Comparison of ENCODE assay signal across 8 mouse cellular contexts in genomic region chr14:17660329-17661099, GRCm38 (mm10). TPM values are rescaled to one million over a fixed set of nuclear protein-coding genes. Genes with fewer than 3 reads are reported as not detected.
DNase-seq lines count a peak whose midpoint lies in the region; ATAC-seq and TF ChIP-seq lines count a peak whose summit lies in the region.

No protein-coding gene starts in this region.

- H3K36me3 ChIP-seq in erythroblast, embryonic 14.5 days (ENCODE audit: control insufficient read depth) = no peaks in the 10 kb centered on the region
- no peaks in the 10 kb centered on the region for H3K36me3 ChIP-seq in forebrain, embryonic 13.5 days (ENCODE audit: poor library complexity, severe bottlenecking)
- H3K36me3 ChIP-seq in heart, postnatal 0 days (replicated peaks; ENCODE audit: control insufficient read depth, insufficient read depth, low read length) = no peaks in the 10 kb centered on the region
- no peaks in the 10 kb centered on the region for H3K36me3 ChIP-seq in liver, embryonic 13.5 days
- no peaks in the 10 kb centered on the region for H3K36me3 ChIP-seq in stomach, embryonic 14.5 days (ENCODE audit: control insufficient read depth, insufficient read depth, low read length)

- peak overlapping the region; percentile 67 for H3K9ac ChIP-seq in forebrain, embryonic 13.5 days
- H3K9ac ChIP-seq in heart, postnatal 0 days (replicated peaks; ENCODE audit: low read depth, low read length) = peak overlapping the region; percentile 44
- peak overlapping the region; percentile 57 for H3K9ac ChIP-seq in liver, embryonic 13.5 days
- peak overlapping the region; percentile 22; the same call in 1 of the 2 replicates for H3K9ac ChIP-seq in stomach, embryonic 14.5 days (replicated peaks; ENCODE audit: low read depth, low read length)

- H3K27me3 ChIP-seq in erythroblast, embryonic 14.5 days (ENCODE audit: control insufficient read depth) = peaks cover 46% of the 10 kb centered on the region
- peaks cover 22% of the 10 kb centered on the region for H3K27me3 ChIP-seq in forebrain, embryonic 13.5 days
- H3K27me3 ChIP-seq in heart, postnatal 0 days (ENCODE audit: control insufficient read depth, insufficient read depth, low read length) = peaks cover 23% of the 10 kb centered on the region
- peaks cover 51% of the 10 kb centered on the region for H3K27me3 ChIP-seq in liver, embryonic 13.5 days
- H3K27me3 ChIP-seq in stomach, embryonic 14.5 days (ENCODE audit: control insufficient read depth, insufficient read depth, low read length) = 0 out of 2 replicates have a peak, but pooled peaks cover 7% of the 10 kb centered on the region

- H3K4me3 ChIP-seq in erythroblast, embryonic 14.5 days (replicated peaks) = peak overlapping the region; percentile 56
- peak overlapping the region; percentile 72 for H3K4me3 ChIP-seq in forebrain, embryonic 13.5 days
- peak overlapping the region; percentile 68 for H3K4me3 ChIP-seq in heart, postnatal 0 days (ENCODE audit: low read depth, low read length)
- peak overlapping the region; percentile 57 for H3K4me3 ChIP-seq in liver, embryonic 13.5 days (replicated peaks)
- H3K4me3 ChIP-seq in stomach, embryonic 14.5 days (ENCODE audit: low read depth, low read length) = peak overlapping the region; percentile 58

- H3K4me2 ChIP-seq in forebrain, embryonic 13.5 days = peak overlapping the region; percentile 99
- peak overlapping the region; percentile 86 for H3K4me2 ChIP-seq in heart, postnatal 0 days (ENCODE audit: low read depth, low read length)
- H3K4me2 ChIP-seq in liver, embryonic 13.5 days = peak overlapping the region; percentile 69
- peak overlapping the region; percentile 95 for H3K4me2 ChIP-seq in stomach, embryonic 14.5 days (replicated peaks; ENCODE audit: low read depth, low read length)

- no peak overlapping the region for H3K27ac ChIP-seq in forebrain, embryonic 13.5 days
- 0 out of 2 replicates have a peak overlapping the region, but pooled peaks have one; percentile 8 for H3K27ac ChIP-seq in heart, postnatal 0 days (ENCODE audit: low read depth)
- peak overlapping the region; percentile 5; the same call in 1 of the 2 replicates for H3K27ac ChIP-seq in liver, embryonic 13.5 days
- H3K27ac ChIP-seq in stomach, embryonic 14.5 days (ENCODE audit: low read length) = no peak overlapping the region

- no peak for TF ChIP-seq EP300 in heart, postnatal 0 days (IDR thresholded peaks at IDR 0.05; ENCODE audit: low read depth)

- no peak for ATAC-seq in erythroblast, adult 5-6 weeks (replicated peaks; ENCODE audit: low FRiP score, poor library complexity, severe bottlenecking)
- ATAC-seq in forebrain, embryonic 13.5 days = peak; percentile 91
- ATAC-seq in heart, postnatal 0 days (ENCODE audit: insufficient read depth, low read depth) = peak; percentile 91
- ATAC-seq in liver, embryonic 13.5 days (ENCODE audit: low read depth) = peak; percentile 89
- ATAC-seq in stomach, embryonic 14.5 days (ENCODE audit: insufficient number of reproducible peaks, insufficient read depth, low FRiP score, low read depth) = peak; percentile 92

- DNase-seq in heart, postnatal 0 days (ENCODE audit: low spot score) = peak; percentile 51
- DNase-seq in kidney, postnatal 36 days = peak; percentile 92 to 95
- DNase-seq in liver, embryonic 13.5 days = peak; percentile 6
- DNase-seq in natural killer cell, adult 2 months (ENCODE audit: low spot score in 2 of 2) = peak; percentile 28 to 32

- whole genome bisulfite sequencing in forebrain, embryonic 13.5 days = under 1% methylated on average over 75 of the region's 82 CpGs
- WGBS in heart, postnatal 0 days = under 1% methylated on average over 80 of the region's 82 CpGs
- WGBS in liver, embryonic 13.5 days (ENCODE audit: insufficient replicate concordance) = under 1% methylated on average over 81 of the region's 82 CpGs
- under 1% methylated on average over 81 of the region's 82 CpGs for WGBS in stomach, embryonic 14.5 days

- no peak; the same call in 1 of the 2 replicates for TF ChIP-seq CTCF in heart, postnatal 0 days (IDR thresholded peaks at IDR 0.05; ENCODE audit: low read depth)

- H3K9me3 ChIP-seq in erythroblast, embryonic 14.5 days (ENCODE audit: control insufficient read depth, low read length) = peaks cover 2% of the 10 kb centered on the region; the same call in 1 of the 2 replicates
- H3K9me3 ChIP-seq in forebrain, embryonic 13.5 days (replicated peaks) = no peaks in the 10 kb centered on the region
- H3K9me3 ChIP-seq in heart, postnatal 0 days (replicated peaks; ENCODE audit: control insufficient read depth, low read length) = no peaks in the 10 kb centered on the region
- no peaks in the 10 kb centered on the region for H3K9me3 ChIP-seq in liver, embryonic 13.5 days (replicated peaks)
- no peaks in the 10 kb centered on the region for H3K9me3 ChIP-seq in stomach, embryonic 14.5 days (ENCODE audit: control insufficient read depth, low read depth, low read length)

- no peaks in the 10 kb centered on the region for H3K4me1 ChIP-seq in erythroblast, embryonic 14.5 days (ENCODE audit: control insufficient read depth)
- H3K4me1 ChIP-seq in forebrain, embryonic 13.5 days = peaks cover 21% of the 10 kb centered on the region
- 0 out of 2 replicates have a peak, but pooled peaks cover 5% of the 10 kb centered on the region for H3K4me1 ChIP-seq in heart, postnatal 0 days (ENCODE audit: control insufficient read depth, insufficient read depth)
- no peaks in the 10 kb centered on the region for H3K4me1 ChIP-seq in liver, embryonic 13.5 days (replicated peaks)
- H3K4me1 ChIP-seq in stomach, embryonic 14.5 days (ENCODE audit: control insufficient read depth, insufficient read depth, low read length) = peaks cover 3% of the 10 kb centered on the region; the same call in 1 of the 2 replicates

RNA-seq across cellular contexts. Expression of gene Thrb, which starts 0.5 kb away (rescaled TPM):
- polyA plus RNA-seq in erythroblast, embryonic 14.5 days (2012) = 0.01 TPM in 1 of 2 replicates, not detected in the other
- not detected in 2 replicates for total RNA-seq in erythroblast, adult 5-6 weeks (2015; ENCODE audit: low replicate concordance)
- not detected in 2 replicates for total RNA-seq in erythroblast, adult 5-6 weeks (2017; ENCODE audit: low replicate concordance)
- polyA plus RNA-seq in forebrain, embryonic 13.5 days (2015; fragmentation: Nextera tagmentation; extraction: Ambion mirVana) = 1.6 and 2.1 TPM in 2 replicates
- 1.0 and 1.4 TPM in 2 replicates for total RNA-seq in heart, postnatal 0 days (2014; rRNA removed; ENCODE audit: low replicate concordance)
- 0.90 and 1.2 TPM in 2 replicates for polyA plus RNA-seq in heart, postnatal 0 days (2015; fragmentation: Nextera tagmentation; extraction: Ambion mirVana)
- 1.3 and 1.9 TPM in 2 replicates for polyA plus RNA-seq in liver, embryonic 13.5 days (2015; fragmentation: Nextera tagmentation; extraction: Ambion mirVana)
- 1.0 and 1.9 TPM in 2 replicates for polyA plus RNA-seq in stomach, embryonic 14.5 days (2014; fragmentation: Nextera tagmentation; extraction: Ambion mirVana)

Comparison
In these comparisons a context has a peak if more than half of its experiments do, and no peak if none do; other contexts are left out.
1. H3K27ac ChIP-seq: peak in heart, postnatal 0 days (single experiment) and liver, embryonic 13.5 days (single experiment); none in forebrain, embryonic 13.5 days (single experiment) and stomach, embryonic 14.5 days (single experiment).
2. DNase-seq: peak in every context shown above with its lines; median percentile 94 in kidney, postnatal 36 days; 51 in heart, postnatal 0 days; 30 in natural killer cell, adult 2 months; 6 in liver, embryonic 13.5 days.
3. Peak in every context shown above with its lines, with median percentiles within 50 percentile points of each other: H3K4me3 ChIP-seq, H3K4me2 ChIP-seq and H3K9ac ChIP-seq.